Mouse (Mus musculus) left cerebral cortex, adult 11 months (tissue): ENCODE data around the gene Ccdc170.
"Not testable (repeated sequence)": the region's sequence is repeated elsewhere in the genome, so short reads cannot be mapped to it uniquely, and the experiment has no call there.

Experiments used
- DNase-seq: peaks from one replicate; pipeline ENCODE4 v3.0.0; 2022; ENCODE audit warnings: low spot score

The Ccdc170 gene

DNA sequence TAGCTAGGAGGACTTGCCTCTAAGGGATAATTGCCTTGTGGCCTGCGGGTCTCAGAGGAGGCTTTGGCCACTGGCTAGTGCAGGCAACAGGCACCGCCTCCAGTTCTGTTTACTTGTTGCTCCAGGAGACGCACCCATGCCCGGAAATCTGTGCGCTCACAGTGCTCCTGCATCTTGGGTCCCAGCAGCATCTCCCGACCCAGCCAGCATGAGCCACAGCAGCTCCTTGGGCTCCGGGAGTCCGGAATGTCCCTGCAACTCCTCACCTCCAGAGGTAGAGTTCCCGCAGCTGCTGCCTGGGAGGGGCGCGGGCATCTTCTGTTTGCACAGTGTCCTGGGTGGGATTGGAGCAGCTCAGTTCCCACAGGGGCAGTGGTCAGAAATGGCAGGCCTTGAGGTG, at the start of gene Ccdc170:
TSS of gene Ccdc170 (plus strand) at position 148 of the 400 bp plus-strand sequence.
- no peak for DNase-seq

- DNase-seq: no peak
Measured at GRCm38 (mm10) chr10:4432996-4433755, 49.1 kb upstream of the Ccdc170 start.

GRCm38 (mm10) chr10:4433871-4434270, 48.4 kb upstream of the Ccdc170 start:
- not testable (repeated sequence) for DNase-seq

DNA sequence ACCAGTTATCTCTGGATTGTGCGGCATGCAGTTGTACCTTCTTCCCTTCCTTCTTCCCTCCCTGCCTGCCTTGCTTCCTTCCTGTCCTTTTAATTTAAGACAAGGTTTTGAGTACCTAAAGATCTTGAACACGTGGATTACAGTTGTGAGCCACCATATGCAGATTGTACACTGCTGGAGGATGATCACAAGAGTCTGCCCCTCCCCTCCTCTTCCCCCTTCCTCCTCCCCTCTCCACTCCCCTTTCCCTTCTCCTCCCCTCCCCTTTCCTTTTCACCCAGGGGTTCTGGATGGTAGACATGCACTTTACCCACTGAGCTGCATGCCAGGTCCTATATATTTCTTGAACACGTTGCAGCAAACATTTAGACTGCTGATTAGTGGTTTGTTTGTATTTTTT, 46.9 kb upstream of the Ccdc170 start:
- DNase-seq: no peak

DNA sequence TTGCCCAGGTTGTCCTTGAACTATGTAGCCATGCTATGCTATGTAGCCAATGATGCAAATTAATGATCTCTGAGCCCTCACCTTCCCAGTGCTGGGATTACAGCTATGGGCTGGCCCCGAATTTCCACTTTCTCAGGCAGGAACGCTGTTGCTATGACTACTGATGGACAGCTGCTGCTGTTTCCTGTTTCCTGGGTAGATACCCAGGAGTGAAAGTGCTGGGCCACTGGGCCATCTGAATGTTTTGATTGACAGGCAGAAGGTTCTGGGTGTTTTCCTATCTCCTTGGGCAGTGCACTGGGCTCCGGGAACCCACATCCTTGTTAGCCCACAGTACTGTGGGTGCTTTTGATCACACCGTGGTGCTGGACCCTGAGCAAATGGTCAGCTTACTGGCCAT, 25.9 kb upstream of the Ccdc170 start:
- no peak for DNase-seq

DNA sequence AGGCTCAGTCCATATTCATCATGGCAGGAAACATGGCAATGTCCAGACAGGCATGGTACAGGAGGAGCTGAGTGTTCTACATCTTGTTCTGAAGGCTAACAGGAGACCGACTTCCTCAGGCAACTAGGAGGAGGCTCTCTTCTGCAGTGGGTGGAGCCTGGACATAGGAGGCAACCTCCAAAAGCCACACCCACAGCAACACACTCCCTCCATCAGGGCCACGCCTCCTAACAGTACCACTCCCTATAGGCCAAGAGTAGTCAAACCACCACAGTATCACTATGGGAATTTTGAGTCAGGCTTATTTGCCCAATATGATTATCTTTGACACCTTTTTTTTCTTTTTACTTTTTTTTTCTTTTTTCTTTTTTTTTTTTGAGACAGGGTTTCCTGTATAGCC, 22.1 kb upstream of the Ccdc170 start:
- DNase-seq: no peak

- DNase-seq: no peak
Measured at GRCm38 (mm10) chr10:4465799-4466198, 16.5 kb upstream of the Ccdc170 start.

DNA sequence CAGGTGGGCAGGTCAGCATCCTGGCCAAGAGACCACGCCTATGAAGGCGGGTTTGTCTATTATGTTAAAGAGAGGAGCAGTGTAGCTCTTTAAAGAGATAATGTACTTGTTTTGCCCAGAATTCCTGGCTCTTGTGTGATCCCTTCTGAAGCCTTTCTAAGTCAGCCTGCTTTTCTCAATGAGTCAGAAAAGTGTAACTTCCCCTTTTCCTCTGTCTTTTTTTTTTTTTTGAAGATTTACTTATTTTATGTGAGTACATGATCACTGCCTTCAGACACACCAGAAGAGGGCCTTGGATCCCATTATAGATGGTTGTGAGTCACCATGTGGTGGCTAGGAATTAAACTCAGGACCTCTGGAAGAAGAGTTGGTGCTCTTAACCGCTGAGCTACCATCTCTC, 12.9 kb upstream of the Ccdc170 start:
- no peak for DNase-seq

DNA sequence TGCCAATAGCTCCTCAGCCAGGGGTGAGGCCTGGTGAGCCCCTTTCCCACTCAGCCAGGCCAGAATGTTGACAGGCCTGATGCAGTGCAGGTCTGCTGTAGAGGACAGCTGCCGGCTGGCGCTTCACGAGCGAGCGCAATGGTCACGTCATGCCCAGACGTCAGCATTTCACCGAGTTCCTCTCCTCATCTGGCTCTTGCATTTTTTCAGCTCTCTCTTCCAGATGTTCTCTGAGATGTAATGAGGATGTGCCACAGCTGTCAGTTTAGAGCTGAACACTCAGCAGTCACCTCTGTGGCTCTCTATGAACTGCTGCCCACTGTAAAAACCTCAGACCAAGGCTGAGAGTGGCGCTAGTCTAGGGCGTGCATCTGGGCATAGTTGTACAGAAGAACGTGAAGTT, 8.7 kb upstream of the Ccdc170 start:
- DNase-seq: no peak

DNA sequence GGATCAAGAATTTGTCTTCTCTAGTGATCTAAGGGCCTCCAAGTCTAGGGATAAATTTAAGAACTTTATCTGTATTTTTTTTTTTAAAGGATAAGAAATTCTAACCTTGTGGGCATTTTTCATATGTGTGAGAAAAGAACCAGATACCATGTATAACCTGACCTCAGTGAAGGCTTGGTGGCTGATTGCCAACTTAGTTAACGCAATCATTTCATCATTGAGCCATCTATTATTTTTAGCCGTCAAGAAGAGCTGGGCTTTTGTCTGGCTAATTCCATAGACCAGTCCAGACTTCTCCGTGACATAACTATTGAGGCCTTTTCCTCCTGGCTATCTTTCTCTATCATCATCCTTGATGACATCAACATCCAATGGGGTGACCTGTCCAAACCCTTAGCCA, 6.9 kb upstream of the Ccdc170 start:
- no peak for DNase-seq

DNA sequence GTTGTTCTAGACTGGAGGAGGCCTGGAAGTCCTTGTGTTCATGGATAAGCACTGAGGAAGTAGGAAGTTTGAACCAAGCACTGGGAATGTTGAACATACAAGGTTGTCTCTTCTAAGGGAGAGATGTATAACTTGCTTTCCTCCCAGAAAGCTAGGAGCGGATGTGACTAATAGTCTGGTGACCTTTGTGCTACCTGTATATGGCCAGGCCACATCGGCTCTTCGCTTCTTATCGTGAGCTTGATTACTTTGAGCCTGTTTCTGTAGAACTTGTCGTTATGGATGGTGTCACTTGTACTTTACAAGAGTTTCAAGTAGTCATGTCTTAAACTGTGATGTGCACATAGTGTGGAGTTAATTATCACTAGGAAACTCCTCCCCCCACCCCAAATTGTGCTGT, 5.7 kb upstream of the Ccdc170 start:
- DNase-seq: no peak

GRCm38 (mm10) chr10:4480929-4481328, 1.4 kb upstream of the Ccdc170 start:
- DNase-seq: no peak

GRCm38 (mm10) chr10:4481695-4482094, 607 bp upstream of the Ccdc170 start:
- no peak for DNase-seq

DNA sequence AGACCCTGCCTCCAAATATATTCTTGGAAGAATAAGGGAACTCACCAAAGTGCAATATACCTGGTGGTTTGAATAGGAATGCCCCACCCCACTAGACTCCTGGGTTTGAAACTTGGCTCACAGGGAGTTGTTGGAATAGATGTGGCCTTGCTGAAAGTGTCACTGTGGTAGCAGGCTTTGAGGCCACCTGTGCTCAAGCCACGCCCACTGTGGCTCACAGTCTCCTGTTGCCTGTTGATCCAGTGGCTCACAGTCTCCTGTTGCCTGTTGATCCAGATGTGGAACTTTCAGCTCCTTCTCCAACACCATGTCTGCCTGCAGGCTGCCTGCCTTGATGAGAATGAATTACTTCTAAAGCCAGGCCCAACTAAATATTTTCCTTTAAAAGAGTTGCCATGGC, 1.5 kb downstream of the Ccdc170 start:
- DNase-seq: no peak

GRCm38 (mm10) chr10:4484986-4485385, 2.7 kb downstream of the Ccdc170 start:
- DNase-seq: no peak

- DNase-seq: no peak
Measured at GRCm38 (mm10) chr10:4489865-4490264, 7.6 kb downstream of the Ccdc170 start.

- no peak for DNase-seq
Measured at GRCm38 (mm10) chr10:4491281-4491680, 9.0 kb downstream of the Ccdc170 start.

DNA sequence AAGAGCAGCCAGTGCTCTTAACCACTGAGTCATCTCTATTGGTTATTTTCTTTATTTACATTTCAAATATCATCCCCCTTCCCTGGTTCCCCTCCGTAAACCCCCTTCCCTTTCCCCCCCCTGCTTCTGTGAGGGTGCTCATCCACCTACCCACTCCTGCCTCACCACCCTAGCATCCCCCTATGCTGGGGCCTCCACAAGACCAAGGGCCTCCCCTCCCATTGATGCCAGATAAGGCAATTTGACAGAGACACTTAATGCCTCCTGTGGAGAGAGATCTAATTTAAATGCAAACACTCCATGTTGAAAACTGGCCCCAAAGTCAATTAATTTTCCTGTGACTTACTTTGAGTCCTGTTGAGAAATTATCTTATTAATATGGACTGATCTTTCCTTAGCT, 9.7 kb downstream of the Ccdc170 start:
- DNase-seq: no peak

GRCm38 (mm10) chr10:4492909-4493308, 10.6 kb downstream of the Ccdc170 start:
- DNase-seq: no peak

GRCm38 (mm10) chr10:4503251-4503650, 20.9 kb downstream of the Ccdc170 start:
- no peak for DNase-seq

DNA sequence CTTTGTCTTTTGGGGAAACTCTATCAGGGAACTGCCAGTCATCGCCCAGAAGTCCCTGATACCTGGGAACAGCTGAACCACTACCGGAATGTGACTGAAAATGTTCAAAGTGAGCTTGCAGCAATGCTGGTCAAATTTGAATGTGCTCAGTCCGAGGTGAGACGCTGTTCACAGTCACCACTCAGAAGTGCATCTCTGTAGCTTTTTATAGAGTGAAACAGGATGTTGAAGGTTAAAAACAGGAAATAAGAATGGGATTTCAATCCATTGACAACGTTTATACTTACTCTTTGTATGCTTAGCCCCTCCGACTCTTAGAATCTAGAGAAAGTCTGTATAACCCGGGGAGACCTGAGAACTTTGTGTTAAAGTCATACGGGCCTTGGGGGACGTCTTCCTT, 30.4 kb downstream of the Ccdc170 start:
- DNase-seq: no peak

DNA sequence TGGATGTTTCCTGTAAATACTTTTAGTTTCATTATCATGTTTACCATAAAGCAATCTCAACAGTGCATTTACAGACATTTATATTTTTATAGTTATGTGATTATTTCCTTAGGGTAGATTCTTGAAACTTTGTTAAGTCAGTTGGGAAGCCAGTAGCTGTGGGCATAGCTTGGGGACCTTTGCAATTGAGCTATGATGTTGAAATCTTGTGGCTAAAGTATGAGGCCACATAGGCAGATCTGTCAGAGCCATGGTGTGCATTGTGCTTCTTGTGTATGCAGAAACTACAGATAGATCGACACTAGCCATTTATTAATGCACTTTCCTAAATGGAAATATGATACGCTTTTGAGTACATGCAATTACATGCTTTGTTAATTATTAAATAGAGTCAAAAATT, 35.3 kb downstream of the Ccdc170 start:
- DNase-seq: no peak

DNA sequence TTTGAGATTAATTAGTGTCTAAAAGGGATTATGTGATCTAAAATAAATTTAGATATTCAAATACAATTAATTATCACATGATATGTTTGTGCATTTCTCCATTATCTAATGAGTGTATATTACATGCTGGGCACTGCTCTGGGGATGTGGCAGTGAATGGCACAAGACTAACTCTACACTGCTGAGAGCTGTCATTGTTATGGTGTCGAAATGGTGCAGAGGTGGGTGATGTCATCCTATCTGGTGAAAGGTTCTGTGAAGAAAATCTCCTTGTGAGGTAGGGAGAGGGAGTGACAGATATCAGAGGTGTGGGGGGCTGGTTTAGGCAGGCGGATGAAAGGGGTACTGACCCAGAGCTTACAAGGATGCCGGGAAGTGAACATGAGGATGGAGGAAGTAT, 37.3 kb downstream of the Ccdc170 start:
- no peak for DNase-seq

DNA sequence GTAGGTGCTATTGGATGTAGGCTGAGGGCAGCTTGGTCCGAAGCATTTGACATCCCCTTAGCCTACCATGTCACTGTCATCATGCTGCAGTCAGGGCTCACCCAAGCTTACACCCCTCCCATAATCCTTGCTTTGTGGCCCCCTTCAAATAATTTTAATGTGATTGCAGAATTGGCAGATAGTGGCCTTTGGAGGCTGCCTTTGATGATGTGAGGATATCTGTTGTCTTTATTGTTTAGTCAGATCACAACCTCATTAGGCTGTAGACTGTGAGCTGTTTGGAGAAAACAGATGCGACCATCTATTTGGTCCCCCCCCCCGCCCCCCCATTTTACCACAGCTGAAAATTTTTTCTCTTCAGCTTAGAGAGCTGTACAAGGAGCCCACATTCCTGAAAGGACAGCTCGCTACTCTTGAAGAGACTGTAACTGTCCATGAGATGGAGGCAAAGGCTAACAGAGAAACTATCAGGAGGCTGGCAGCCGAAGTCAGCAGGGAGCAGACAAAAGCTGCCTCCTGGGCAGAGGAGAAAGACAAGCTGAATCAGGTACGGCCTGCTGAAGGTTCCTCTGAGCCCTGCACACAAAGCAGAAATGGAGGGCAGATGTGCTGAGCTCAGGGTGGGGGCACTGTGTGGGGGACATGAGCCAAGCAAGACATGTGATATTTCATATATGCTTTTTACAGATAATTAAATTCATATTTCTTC, 38.2 kb downstream of the Ccdc170 start:
- no peak for DNase-seq
